Mouse (Mus musculus) kidney, postnatal 36 days (tissue): ENCODE results near the gene Gm21973.

Experiments used
- DNase-seq, 2 experiments: peaks; one replicate each; pipeline ENCODE4 v3.0.0; 2021 to 2022; ENCODE audit warnings: mixed read lengths in 2 of 2

Gene Gm21973

DNA sequence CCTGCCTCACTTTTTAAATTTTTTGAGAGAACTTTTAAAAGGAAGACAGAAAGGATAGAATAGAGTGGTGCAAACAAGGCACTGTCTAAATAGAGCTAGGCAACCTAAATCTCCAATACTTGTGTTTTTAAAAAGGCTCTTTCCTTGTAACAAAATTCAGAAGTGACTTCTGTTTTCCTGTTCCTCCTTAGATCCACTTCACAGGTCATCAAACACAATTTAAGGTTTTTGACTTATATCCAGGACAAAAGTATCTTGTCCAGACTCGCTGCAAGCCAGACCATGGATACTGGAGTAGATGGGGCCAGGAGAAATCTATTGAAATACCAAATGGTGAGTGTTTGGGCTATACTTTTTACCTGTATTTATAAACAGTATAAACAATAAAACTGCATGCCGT, at the start of gene Gm21973:
Gene Gm21973, plus strand, starts transcription at position 301 of the 400 bp plus-strand sequence.
- no peak for DNase-seq

DNA sequence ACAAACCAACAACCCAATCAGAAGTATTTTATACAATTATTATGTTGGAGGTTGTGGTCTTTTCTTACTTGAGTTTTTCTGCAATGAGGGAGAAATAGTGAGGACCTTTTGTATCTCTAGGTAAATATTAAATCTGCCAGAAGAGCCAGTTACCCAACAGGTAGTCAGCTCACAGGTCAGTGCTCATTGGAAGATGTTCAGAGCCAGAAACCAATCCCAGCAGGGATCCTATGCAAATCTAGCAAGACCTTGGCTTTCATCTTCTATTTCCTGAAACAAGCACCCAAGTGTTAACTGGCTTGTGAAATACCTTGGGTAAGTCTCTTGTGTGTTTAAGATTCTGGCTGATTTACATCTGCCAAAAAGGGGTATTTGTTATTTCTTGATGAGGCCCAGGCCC, 48.8 kb upstream of the Gm21973 start:
- peak; percentile 6 to 45 for DNase-seq

- DNase-seq, result peak; percentile 18 to 70
Measured at GRCm38 (mm10) chr15:10277461-10277860, 47.7 kb upstream of the Gm21973 start.

- peak; percentile 73 to 93 for DNase-seq
Measured at GRCm38 (mm10) chr15:10281546-10281945, 43.6 kb upstream of the Gm21973 start.

- peak; percentile 11 to 59 for DNase-seq
Measured at GRCm38 (mm10) chr15:10283661-10284060, 41.5 kb upstream of the Gm21973 start.

GRCm38 (mm10) chr15:10296570-10296969, 28.6 kb upstream of the Gm21973 start:
- DNase-seq, result no peak

DNA sequence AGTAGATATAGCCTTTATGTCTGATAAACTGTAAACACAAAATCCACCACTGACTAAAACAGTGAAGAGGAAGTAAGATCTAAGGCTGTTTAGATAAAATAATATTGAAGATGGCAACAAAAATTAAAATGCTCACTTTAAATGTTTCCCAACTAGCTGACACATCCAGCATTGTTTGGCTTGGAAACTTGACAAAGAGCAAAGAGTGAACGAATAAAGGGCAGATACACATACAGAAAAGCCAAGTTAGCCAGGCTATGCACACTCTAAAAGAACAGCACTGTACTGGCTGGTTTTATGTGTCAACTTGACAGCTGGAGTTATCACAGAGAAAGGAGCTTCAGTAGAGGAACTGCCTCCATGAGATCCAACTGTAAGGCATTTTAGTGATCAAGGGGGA, 27.1 kb upstream of the Gm21973 start:
- DNase-seq, result no peak

GRCm38 (mm10) chr15:10299467-10299866, 25.7 kb upstream of the Gm21973 start:
- no peak for DNase-seq

DNA sequence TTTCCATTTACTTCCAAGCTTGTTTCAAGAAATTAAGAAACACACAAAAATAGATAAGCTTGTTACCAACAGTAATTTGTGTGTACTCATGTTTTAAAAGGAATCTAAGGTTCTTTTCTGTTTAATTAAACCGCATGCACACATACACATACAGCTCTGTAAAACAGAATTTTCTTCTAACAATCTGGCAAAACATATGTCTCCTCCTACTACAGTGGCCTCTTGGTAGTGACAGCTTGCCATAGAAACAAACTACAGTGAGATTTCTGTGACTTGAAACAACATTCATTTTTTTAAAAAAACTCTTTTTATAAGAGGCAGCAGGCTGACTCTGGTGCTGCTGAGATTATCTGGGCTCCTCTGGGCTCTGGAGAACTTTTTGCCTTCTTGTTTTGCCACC, 18.7 kb upstream of the Gm21973 start:
- no peak for DNase-seq

DNA sequence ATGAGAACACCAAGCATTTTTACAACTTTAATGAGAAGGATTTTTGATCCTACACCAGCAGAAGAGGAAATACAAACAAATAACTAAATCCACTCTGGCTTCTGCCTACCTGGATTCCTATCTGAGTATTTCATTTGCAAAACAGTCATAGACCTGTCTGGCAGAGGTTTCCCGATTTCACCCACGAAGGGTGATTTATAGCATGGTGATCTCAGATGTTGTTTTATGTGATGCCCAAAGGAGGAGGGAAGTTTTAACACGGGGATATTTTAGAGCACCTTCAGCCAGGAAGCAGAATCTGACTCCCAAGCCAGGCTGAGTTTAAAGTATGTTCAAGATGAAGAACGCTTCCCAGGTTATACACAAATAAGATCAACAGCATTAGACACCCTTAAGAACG, 13.4 kb upstream of the Gm21973 start:
- DNase-seq, result no peak

DNA sequence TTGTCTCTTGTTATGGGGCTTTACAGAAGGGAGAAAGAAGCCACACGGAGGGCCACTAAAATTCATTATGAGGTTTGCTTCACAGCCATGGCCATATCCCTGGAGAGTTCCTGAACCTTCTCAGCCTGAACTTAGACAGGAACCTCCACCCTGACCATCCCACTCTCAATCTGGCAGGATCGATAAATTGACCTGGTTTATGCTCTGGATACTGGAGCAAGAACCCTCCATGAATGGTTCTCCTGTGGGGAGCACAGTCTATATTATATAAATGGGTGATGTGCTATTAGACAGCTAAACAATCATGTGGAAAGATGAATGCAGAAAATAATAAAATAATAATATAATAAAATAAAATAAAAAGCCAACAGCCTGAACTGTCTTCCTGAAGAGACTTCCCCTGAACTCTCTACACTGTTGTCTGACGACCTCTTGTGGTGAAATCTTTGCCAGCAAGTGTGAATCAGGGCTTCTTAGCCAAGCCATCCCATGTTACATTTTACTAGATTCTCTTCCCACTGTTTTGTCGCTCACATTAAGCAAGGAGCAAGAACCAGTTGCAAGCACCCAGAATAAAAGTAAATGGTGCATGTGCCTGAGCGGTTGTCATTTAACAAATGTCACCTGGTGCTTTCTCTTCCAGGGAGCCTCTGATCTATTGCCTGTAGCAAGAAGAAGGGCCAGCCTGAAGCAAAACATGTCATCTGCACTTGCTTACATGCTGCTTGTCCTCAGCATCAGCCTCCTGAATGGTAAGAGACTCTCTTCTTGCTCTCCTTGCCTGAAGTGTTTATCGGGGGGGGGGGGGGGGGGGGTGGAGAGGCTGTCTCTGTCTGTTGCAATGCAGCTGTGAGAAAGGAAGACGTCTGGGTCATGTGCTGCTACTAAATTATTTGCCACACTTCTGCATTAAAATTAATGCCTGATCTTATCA, 11.4 kb upstream of the Gm21973 start:
- DNase-seq, result peak; percentile 52 to 79

GRCm38 (mm10) chr15:10330626-10331025, 5.4 kb downstream of the Gm21973 start:
- no peak for DNase-seq

GRCm38 (mm10) chr15:10332566-10332965, 7.4 kb downstream of the Gm21973 start:
- peak in 1 of 2 experiments; percentile 63 for DNase-seq

- DNase-seq, result no peak
Measured at GRCm38 (mm10) chr15:10338606-10339005, 13.4 kb downstream of the Gm21973 start.

GRCm38 (mm10) chr15:10347044-10347443, 21.9 kb downstream of the Gm21973 start:
- peak; percentile 25 to 34 for DNase-seq

- peak; percentile 80 to 82 for DNase-seq
Measured at GRCm38 (mm10) chr15:10358039-10358948, 33.1 kb downstream of the Gm21973 start, which contains the start of gene Agxt2. Gene Agxt2, plus strand, starts transcription at chr15:10358532.

- DNase-seq, result peak in 1 of 2 experiments; percentile 34
Measured at GRCm38 (mm10) chr15:10366331-10366730, 41.2 kb downstream of the Gm21973 start.

DNA sequence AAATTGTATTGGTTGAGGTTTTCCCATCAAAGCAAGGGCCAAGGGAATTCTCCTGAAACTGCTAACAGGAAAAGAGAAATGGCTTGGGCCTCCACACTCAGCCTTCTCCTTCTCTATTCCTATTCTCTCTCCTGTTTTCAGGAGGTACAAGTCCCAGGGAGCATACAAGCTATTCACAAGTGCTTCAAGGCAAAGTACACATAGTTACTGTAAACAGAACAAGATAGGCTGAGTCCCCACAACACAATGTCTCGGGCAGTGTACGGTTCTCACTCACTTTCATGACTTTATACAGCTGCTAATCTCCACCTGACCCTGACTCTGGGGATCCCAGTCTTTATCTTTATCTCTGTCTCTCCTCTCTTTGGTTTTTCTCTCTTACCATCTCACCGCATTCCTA, 50.2 kb downstream of the Gm21973 start:
- no peak for DNase-seq

DNA sequence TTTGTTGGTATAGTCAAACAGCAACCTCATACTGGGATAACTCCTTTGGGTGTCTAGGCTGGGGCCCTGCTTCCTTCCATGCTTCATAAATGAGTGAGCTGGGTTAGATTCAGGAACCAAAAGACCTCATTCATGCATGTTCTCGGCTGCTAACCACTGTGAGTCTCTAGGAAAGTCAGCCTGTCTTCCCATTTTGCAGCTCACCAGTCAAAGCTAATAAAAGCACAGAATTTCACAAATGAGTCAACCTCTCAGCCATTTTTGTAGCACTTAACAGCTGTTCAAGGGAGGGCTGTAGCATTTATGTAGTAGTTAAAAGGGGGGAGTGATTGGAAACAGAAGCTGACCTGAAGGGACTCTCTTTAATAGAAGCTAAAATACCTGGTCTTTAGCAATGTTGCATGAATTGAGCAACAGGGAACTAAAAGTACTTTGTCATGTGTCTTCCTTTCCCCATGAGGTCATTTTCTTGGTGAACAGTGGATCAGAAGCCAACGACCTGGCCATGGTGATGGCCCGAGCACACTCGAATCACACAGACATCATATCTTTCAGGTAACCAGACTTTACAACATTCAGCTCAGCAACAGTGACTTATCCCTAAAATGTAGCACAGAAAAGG, 53.3 kb downstream of the Gm21973 start:
- DNase-seq, result no peak

- DNase-seq, result no peak
Measured at GRCm38 (mm10) chr15:10379757-10380458, 54.7 kb downstream of the Gm21973 start.

DNA sequence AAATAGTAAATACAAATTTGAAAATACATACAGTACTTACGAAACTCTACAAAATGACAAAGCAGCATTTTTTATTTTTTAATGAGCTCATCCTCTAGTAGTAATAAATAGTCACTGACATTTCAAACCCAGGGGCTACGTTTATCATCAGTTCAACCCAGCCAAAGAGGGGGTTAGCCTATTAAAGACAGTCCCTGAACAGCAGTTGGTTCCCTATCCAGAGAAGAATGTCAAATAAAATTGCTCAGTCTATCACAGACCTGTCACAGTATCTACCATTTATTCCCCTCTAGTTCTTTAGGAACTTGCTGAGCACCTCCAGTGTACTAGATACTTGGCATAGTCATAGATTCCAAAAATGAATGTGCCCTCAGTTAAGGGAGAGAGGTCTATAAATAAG, 62.1 kb downstream of the Gm21973 start:
- no peak for DNase-seq

DNA sequence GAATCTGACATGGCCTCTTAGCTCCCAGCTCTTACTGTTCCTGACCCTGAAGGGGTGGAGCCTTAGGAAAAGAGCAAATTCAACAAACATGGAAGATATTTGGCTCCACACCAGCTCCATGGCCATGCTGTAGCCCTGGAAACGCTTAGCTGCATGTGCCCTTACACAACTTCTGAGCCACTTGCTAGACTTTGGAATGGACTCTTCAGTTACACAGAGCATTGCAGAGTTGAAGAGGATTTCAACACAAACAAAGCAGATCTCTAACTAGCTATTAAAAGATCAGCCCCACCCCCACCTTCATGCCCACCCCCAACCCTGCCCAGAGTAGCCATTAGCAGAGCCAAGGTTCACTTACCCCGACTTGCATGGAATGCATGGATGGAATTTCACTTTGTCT, 74.6 kb downstream of the Gm21973 start:
- DNase-seq, result peak; percentile 79 to 92
